Mouse (Mus musculus) bone marrow, adult 2 months (tissue): Measurements from ENCODE around the gene Itpr1.

Experiments
- CTCF ChIP-seq: fragments of 200-500 bp; IDR thresholded peaks from 2 replicates; pipeline ENCODE4 v1.5.1; 2011; ENCODE audit warnings: low read length, control low read depth; ENCODE audit not compliant: control insufficient read depth, insufficient read depth
- POLR2A ChIP-seq: fragments of 200-500 bp; IDR thresholded peaks from 2 replicates; pipeline ENCODE4 v1.6.1; 2011; ENCODE audit warnings: low read depth, mild to moderate bottlenecking, control low read depth, low read length, borderline replicate concordance; ENCODE audit not compliant: control insufficient read depth

DNA sequence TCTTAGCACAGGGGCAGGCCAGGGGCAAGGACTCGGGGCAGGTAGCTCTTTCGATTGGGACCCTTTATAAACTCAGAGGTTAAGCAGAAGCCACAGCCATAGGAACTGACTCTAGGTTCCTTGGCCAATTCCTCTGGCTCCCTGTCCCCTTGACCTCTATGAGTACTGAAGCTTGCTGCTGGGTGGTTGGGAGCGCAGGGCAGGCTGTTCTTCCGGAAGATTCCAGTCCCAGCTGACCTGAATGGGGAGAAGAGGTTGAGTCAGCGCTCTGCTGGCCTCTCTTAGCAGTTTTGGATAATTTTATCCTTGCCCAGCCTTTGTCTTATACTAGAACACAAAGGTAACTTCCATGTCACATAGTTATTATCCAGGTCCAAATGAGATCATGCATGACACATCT lies 195.8 kb downstream of the Itpr1 start:
- TF ChIP-seq CTCF, result no peak
- no peak for TF ChIP-seq POLR2A
